Mouse (Mus musculus): Measurements from ENCODE around the gene Gon4l. TPM values are rescaled to one million over a fixed set of nuclear protein-coding genes. Genes with fewer than 3 reads are reported as not detected.

Gon4l gene
- polyA plus RNA-seq (2017; shearing (Covaris generic)), result 10 to 100 TPM; 13.7 to 30.0 TPM

DNA sequence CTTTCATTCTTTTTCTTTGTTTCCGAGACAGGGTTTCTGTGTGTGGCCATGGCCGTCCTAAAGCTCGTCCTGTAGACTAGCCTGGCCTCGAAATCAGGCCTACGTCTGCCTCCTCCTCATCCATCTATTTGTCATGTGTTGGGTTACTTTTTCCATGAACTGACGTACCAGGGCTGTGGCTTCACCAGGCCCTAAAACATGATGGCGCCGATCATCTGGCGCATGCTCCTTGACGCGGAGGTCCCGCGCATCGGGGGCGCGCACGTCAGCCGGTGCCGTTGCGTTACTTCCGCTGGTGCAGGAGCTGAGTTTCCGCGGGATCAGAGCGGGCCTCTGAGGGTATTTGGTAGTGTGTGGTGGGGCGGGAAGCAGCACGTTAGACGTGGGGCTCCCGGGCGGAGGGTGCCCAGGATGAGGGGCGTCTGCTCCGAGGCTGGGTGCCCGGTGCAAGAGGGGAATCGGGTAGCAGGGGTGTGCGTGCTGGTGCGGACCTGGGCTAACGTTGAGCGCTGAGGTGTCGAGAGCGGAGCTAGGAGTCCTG lies at the start of gene Gon4l:
Gene Gon4l (plus strand): TSS at position 281 of the 541 bp plus-strand sequence.

DNA sequence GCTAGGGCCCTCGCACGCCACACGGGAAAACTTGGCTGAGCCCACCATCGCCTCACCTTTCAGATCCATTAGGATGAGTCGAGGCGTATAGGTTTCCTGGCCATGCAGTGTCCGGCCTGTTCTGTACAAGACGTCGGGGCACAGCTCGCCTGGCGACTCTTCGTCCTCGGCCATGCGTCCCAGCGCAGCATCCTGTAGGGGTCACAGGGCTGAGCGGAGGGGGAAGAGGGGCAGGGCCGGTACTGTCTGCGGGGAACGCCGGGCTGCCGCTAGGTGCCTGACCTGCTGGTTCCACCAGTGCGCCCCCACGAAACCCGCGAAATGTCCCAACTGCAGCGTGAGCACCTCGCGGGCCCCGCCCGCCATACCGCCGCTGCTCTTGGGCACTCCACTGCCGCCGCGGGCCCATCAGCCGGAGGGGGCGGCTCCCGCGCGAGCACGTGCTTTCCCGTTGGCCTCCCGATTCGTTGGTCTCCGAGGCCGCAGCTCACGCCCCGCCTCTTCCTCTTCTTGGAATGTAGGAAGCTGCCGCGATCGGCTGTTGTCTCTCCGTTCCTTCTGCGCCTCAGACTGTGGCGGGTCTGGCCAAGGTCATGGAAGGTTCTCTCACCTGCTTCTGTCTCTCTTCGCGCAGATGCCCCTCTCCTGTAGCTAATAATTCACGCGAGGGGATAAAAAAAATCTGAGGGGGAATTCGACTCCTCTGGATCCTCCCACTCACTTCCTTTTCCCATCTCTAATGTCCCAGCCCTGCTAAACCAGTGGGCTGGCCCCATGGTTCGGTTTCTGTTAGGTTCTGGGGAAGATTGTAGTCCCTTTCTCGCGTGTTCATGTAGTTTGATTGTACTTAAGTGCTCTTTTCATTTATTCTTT lies 78.7 kb downstream of the Gon4l start, which contains the start of gene Msto1:
Gene Msto1 (minus strand): TSS at position 489 of the 873 bp plus-strand sequence.

DNA sequence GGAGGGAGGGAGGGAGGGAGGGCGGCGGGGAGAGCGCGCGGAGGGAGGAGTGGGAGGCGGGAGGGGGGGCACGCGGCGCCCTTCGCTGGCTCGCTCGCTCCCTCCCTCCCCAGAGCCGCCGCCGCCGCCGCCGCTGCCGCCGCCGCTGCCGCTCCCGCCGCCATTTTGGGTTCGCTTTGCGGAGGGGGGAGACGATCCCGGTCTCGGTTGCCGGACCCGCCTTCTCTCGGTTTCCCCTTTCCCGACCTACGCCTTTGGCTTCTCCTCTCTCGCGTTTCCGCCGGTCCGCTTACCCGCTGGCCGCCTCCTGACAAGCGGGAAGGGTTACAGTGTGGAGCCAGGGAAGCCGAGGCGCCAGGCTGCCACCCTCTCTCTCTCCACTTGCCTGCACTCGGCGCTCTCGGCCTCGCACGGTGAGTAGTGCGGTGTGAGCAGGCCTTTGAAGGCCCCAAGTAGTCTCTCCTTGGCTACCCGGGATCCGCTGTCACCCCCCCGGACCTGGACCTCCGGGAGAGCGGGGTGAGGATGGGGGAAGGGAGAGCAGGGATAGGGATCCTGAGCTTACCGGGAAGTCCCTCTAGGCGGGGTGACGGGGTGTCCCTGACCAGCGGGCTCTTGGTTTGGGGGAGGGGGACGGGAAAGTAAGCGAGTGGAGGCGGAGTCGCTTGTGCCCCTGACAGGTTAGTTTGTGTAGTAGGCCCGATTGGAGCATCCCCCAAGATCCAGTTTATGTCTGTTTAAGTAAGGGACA lies 115.7 kb downstream of the Gon4l start, which contains the start of the genes Ash1l and Dap3:
Gene Ash1l (plus strand): TSS at position 47 of the 751 bp plus-strand sequence.
Gene Dap3 (minus strand): TSS at position 606 of the 751 bp plus-strand sequence.

Other genes with a start within 250 kb of the Gon4l start
- gene Arhgef2, start 229.3 kb upstream of the Gon4l start, polyA plus RNA-seq (2017; shearing (Covaris generic)), result 100 to 1,000 TPM; 132 to 145 TPM
- not detected for gene Rxfp4, start 182.1 kb upstream of the Gon4l start, polyA plus RNA-seq (2017; shearing (Covaris generic))
- 10 to 100 TPM; 86.3 to 93.1 TPM for gene Khdc4, start 149.4 kb upstream of the Gon4l start, polyA plus RNA-seq (2017; shearing (Covaris generic))
- gene Rit1, start 118.4 kb upstream of the Gon4l start, polyA plus RNA-seq (2017; shearing (Covaris generic)), result 10 to 100 TPM; 53.6 to 55.8 TPM
- gene Syt11, start 60.1 kb upstream of the Gon4l start, polyA plus RNA-seq (2017; shearing (Covaris generic)), result 10 to 100 TPM; 51.5 to 92.1 TPM
- gene Msto1, start 78.8 kb downstream of the Gon4l start, polyA plus RNA-seq (2017; shearing (Covaris generic)), result 10 to 100 TPM; 30.8 to 45.9 TPM
- gene Ash1l, start 115.4 kb downstream of the Gon4l start, polyA plus RNA-seq (2017; shearing (Covaris generic)), result 10 to 100 TPM; 25.4 to 26.9 TPM
- gene Dap3, start 116.0 kb downstream of the Gon4l start, polyA plus RNA-seq (2017; shearing (Covaris generic)), result 100 to 1,000 TPM; 170 to 191 TPM